Comparison of ENCODE assay signal across 12 mouse cellular contexts in the genomic region with DNA sequence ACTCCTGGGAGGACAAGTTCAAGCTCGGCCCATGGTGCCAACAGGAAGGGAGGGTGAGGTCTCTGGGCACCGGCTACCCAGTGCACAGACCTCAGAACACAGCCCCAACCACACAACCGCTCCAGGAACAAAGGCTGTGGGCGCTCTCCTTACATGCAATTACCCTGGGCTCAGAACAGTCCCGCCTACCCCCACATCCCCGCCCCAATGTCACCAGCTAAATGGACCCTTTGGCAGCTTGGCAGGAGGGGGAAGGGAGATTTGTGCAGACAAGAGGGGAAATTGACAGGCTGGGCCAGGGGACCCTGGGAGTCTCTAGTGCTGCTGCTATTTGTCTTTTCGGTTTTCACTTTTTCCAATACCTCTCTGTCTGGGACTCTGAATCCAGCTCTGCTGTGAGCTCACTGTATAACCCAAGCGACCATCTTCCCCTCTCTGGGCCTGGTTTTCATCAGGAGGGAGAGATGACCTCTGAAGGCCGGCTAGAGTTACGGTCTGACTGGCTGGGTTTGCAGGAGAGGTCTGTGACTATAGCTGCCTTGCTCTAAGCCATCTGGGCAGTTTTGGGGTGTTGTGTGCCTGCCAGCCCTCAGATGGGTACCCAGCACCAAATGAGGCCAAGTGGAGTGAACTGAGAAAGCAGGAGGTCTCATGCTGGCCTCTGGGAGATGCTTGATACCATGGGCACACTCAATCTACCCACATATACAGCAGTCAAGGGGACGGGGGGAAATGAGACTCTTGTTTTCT. TPM values are rescaled to one million over a fixed set of nuclear protein-coding genes. Genes with fewer than 3 reads are reported as not detected.
DNase-seq lines count a peak whose midpoint lies in the region; ATAC-seq lines count a peak whose summit lies in the region.
"Had no signal": no experiment of that assay in that cellular context is flagged by ENCODE, and none has a peak within 500 bp of the region (broad histone marks: within the 10 kb centered on the region; RNA-seq: fewer than 3 reads in every experiment).

No protein-coding gene starts in this region.

- no peak overlapping the region for H3K4me3 ChIP-seq in forebrain, embryonic 11.5 days (ENCODE audit: low read depth, low read length)
- no peak overlapping the region for H3K4me3 ChIP-seq in hindbrain, embryonic 16.5 days (ENCODE audit: low read length)
- no peak overlapping the region for H3K4me3 ChIP-seq in neural tube, embryonic 13.5 days
- H3K4me3 ChIP-seq: heart, embryonic 15.5 days; layer of hippocampus, adult 2 months had no signal

- no peaks in the 10 kb centered on the region for H3K9me3 ChIP-seq in forebrain, embryonic 11.5 days (ENCODE audit: control insufficient read depth, low read length)
- no peaks in the 10 kb centered on the region for H3K9me3 ChIP-seq in hindbrain, embryonic 16.5 days (ENCODE audit: control insufficient read depth, low read length)
- H3K9me3 ChIP-seq in neural tube, embryonic 13.5 days: no peaks in the 10 kb centered on the region
- H3K9me3 ChIP-seq: heart, embryonic 15.5 days had no signal

- peak overlapping the region; percentile 50; the same call in 1 of the 2 replicates for H3K27ac ChIP-seq in forebrain, embryonic 11.5 days (ENCODE audit: low read depth, low read length)
- H3K27ac ChIP-seq in hindbrain, embryonic 16.5 days (ENCODE audit: low read depth, low read length): peak overlapping the region; percentile 39; the same call in 1 of the 2 replicates
- peak overlapping the region; percentile 72 for H3K27ac ChIP-seq in neural tube, embryonic 13.5 days (replicated peaks)
- H3K27ac ChIP-seq: heart, embryonic 15.5 days; layer of hippocampus, adult 2 months had no signal

- 38% methylated on average over 11 of the region's 11 CpGs for WGBS in forebrain, embryonic 11.5 days
- 28% methylated on average over 11 of the region's 11 CpGs for WGBS in hindbrain, embryonic 16.5 days
- WGBS in neural tube, embryonic 13.5 days: 27% methylated on average over 11 of the region's 11 CpGs

- H3K4me2 ChIP-seq in forebrain, embryonic 11.5 days (ENCODE audit: low read depth, low read length, severe bottlenecking): peak overlapping the region; percentile 36
- H3K4me2 ChIP-seq in hindbrain, embryonic 16.5 days (ENCODE audit: low read length): no peak overlapping the region
- peak overlapping the region; percentile 11 for H3K4me2 ChIP-seq in neural tube, embryonic 13.5 days
- H3K4me2 ChIP-seq: heart, embryonic 15.5 days had no signal

- H3K36me3 ChIP-seq in forebrain, embryonic 11.5 days (ENCODE audit: control insufficient read depth, insufficient read depth, low read length): no peaks in the 10 kb centered on the region
- no peaks in the 10 kb centered on the region for H3K36me3 ChIP-seq in hindbrain, embryonic 16.5 days (ENCODE audit: control insufficient read depth, insufficient read depth, low read length)
- no peaks in the 10 kb centered on the region for H3K36me3 ChIP-seq in neural tube, embryonic 13.5 days

- no peaks in the 10 kb centered on the region for H3K27me3 ChIP-seq in forebrain, embryonic 11.5 days (ENCODE audit: control insufficient read depth, insufficient read depth, low read length)
- no peaks in the 10 kb centered on the region for H3K27me3 ChIP-seq in hindbrain, embryonic 16.5 days (replicated peaks; ENCODE audit: control insufficient read depth, insufficient read depth, low read length)
- H3K27me3 ChIP-seq in neural tube, embryonic 13.5 days: no peaks in the 10 kb centered on the region
- H3K27me3 ChIP-seq: heart, embryonic 15.5 days had no signal

- peaks cover 14% of the 10 kb centered on the region for H3K4me1 ChIP-seq in forebrain, embryonic 11.5 days (replicated peaks; ENCODE audit: control insufficient read depth, insufficient read depth, low read length)
- H3K4me1 ChIP-seq in hindbrain, embryonic 16.5 days (ENCODE audit: control insufficient read depth, insufficient read depth, low read depth, low read length): peaks cover 14% of the 10 kb centered on the region
- peaks cover 57% of the 10 kb centered on the region for H3K4me1 ChIP-seq in neural tube, embryonic 13.5 days (replicated peaks)

- peak overlapping the region; percentile 32 for H3K9ac ChIP-seq in forebrain, embryonic 11.5 days (ENCODE audit: low read length)
- peak overlapping the region; percentile 17; the same call in 1 of the 2 replicates for H3K9ac ChIP-seq in hindbrain, embryonic 16.5 days (ENCODE audit: low read depth, low read length)
- H3K9ac ChIP-seq in neural tube, embryonic 13.5 days: peak overlapping the region; percentile 49
- H3K9ac ChIP-seq: heart, embryonic 15.5 days had no signal

- peak; percentile 53 to 54 for DNase-seq in cerebellum, postnatal 14 days
- no peak for DNase-seq in cerebellum, adult 9-10 months
- peak; percentile 74 for DNase-seq in forebrain, embryonic 11.5 days (ENCODE audit: low spot score)
- DNase-seq in frontal cortex, postnatal 10 days (ENCODE audit: low spot score in 2 of 2): no peak
- DNase-seq in left cerebral cortex, adult 9 months (ENCODE audit: low spot score in 2 of 2): no peak
- no peak for DNase-seq in kidney, postnatal 25 days
- DNase-seq: kidney, adult 2 months had no signal

- ATAC-seq in forebrain, embryonic 11.5 days (replicated peaks; ENCODE audit: low FRiP score): peak; percentile 88
- peak; percentile 76 for ATAC-seq in hindbrain, embryonic 16.5 days
- peak; percentile 70 for ATAC-seq in neural tube, embryonic 13.5 days (ENCODE audit: low read depth)
- ATAC-seq: lung, postnatal 0 days had no signal

RNA-seq across cellular contexts. Expression of a gene that starts 3.8 kb away (rescaled TPM):
- polyA plus RNA-seq in forebrain, embryonic 11.5 days (2014; fragmentation: Nextera tagmentation; extraction: Ambion mirVana): 23.4 and 26.9 TPM in 2 replicates
- polyA plus RNA-seq in hindbrain, embryonic 16.5 days (2015; fragmentation: Nextera tagmentation; extraction: Ambion mirVana): 48.8 and 50.1 TPM in 2 replicates
- polyA plus RNA-seq in neural tube, embryonic 13.5 days (2015; fragmentation: Nextera tagmentation; extraction: Ambion mirVana): 34.9 and 38.6 TPM in 2 replicates

Comparison
In these comparisons a context has a peak if more than half of its experiments do, and no peak if none do; other contexts are left out.
1. DNase-seq: peak in cerebellum, postnatal 14 days (2 of 2) and forebrain, embryonic 11.5 days (single experiment); none in cerebellum, adult 9-10 months (single experiment), frontal cortex, postnatal 10 days (0 of 2), left cerebral cortex, adult 9 months (0 of 2) and kidney, postnatal 25 days (0 of 2).
2. Peak in every context shown above with its lines, with median percentiles within 50 percentile points of each other: ATAC-seq, H3K27ac ChIP-seq and H3K9ac ChIP-seq.